Mouse (Mus musculus) lung, adult 2 months (tissue): ENCODE measurements around the gene Usp34. TPM values are rescaled to one million over a fixed set of nuclear protein-coding genes. Genes with fewer than 3 reads are reported as not detected.
"Not testable (repeated sequence)": the region's sequence is repeated elsewhere in the genome, so short reads cannot be mapped to it uniquely, and the experiment has no call there.

Experiments used
- DNase-seq: peaks from one replicate; pipeline ENCODE4 v3.0.0; 2022
- H3K4me1 ChIP-seq: fragments of 200-500 bp; 2 replicates; pipeline ENCODE4 v1.6.1; 2011; ENCODE audit warnings: low read length; ENCODE audit not compliant: control insufficient read depth, insufficient read depth
- H3K4me3 ChIP-seq: fragments of 200-500 bp; replicated peaks from 2 replicates; pipeline ENCODE3; 2011; ENCODE audit warnings: low read depth, mild to moderate bottlenecking, control low read depth, low read length; ENCODE audit errors: extremely low read depth
- CTCF ChIP-seq: fragments of 200-500 bp; IDR thresholded peaks from 2 replicates; pipeline ENCODE4 v1.5.1; 2011; ENCODE audit warnings: mild to moderate bottlenecking, low read length, control low read depth; ENCODE audit not compliant: insufficient read depth
- POLR2A ChIP-seq: fragments of 200-500 bp; IDR thresholded peaks from 2 replicates; pipeline ENCODE4 v1.6.1; 2011; ENCODE audit warnings: low read depth, mild to moderate bottlenecking, control low read depth, low read length, borderline replicate concordance; ENCODE audit errors: extremely low read depth
- WGBS: fragments of 180-500 bp; shearing (Covaris S2); methylation state at CpG from one replicate; pipeline ENCODE4 v1.1.7; 2018; 5-methylcytosine and 5-hydroxymethylcytosine counted together
- polyA plus RNA-seq: library from polyadenylated mRNA; depleted of rRNA; stranded (reverse); fragments of >200 nt; gene quantifications from 2 replicates; pipeline ENCODE4 v1.2.3, GENCODE M21; 2012

Usp34 gene
- polyA plus RNA-seq, 1 experiment = 9.7 TPM

GRCm38 (mm10) chr11:23297379-23297778 lies 9.3 kb upstream of the Usp34 start:
- DNase-seq = no peak
- WGBS = 84% methylated on average over 2 of the region's 2 CpGs
- Histone ChIP-seq H3K4me3 (no peak overlapping the region), H3K4me1 (no peaks in the 10 kb centered on the region; the same call in 1 of the 2 replicates)
- TF ChIP-seq CTCF (no peak), POLR2A (no peak)

DNA sequence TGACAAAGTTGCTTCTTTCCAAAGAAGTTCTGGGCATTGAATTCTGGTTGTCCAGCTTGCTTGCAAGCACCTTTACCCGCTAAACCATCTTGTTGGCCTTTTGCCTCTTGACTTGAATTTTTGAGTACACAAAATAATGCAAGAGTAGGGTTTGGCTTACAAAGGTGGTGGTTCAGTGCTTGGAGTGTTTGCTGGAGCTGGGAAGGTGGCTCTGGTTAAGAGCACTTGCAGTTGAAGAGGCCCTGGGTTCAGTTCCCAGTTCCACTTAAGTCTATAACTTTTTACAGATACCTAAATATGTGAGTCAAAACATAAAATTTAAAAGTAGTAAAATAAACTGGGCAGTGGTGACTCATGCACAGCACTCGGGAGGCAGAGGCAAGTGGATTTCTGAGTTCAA lies 8.4 kb upstream of the Usp34 start:
- H3K4me3 ChIP-seq = no peak overlapping the region
- 58% methylated on average over 2 of the region's 2 CpGs for WGBS
- peak; percentile 46 for DNase-seq
- no peak for TF ChIP-seq CTCF
- TF ChIP-seq POLR2A = no peak
- no peaks in the 10 kb centered on the region; the same call in 1 of the 2 replicates for H3K4me1 ChIP-seq

DNA sequence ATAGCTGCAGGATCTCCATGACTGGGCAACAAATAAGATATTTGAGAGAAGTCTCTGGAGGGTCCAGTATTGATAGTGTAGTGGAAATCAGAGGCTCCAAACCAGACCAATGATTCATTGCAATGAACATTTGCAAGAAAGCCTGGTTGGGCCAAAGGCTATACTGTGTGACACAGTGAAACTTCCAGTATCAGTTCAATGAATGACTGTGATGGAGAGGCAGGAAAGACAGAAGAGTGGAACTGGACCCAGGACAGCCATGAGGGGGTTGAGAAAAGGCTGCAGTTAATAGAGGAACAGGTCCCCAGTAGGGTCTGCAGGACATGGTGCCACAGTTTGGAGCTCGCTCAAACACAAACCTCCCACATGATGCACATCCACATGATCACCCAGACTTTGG lies 6.8 kb upstream of the Usp34 start:
- Histone ChIP-seq H3K4me3 (no peak overlapping the region), H3K4me1 (no peaks in the 10 kb centered on the region; the same call in 1 of the 2 replicates)
- DNase-seq = no peak
- TF ChIP-seq POLR2A = no peak
- TF ChIP-seq CTCF = no peak
- 96% methylated on average over 1 of the region's 1 CpGs for WGBS

GRCm38 (mm10) chr11:23303126-23303525 lies 3.6 kb upstream of the Usp34 start:
- DNase-seq = no peak
- Histone ChIP-seq H3K4me3 (no peak overlapping the region), H3K4me1 (no peaks in the 10 kb centered on the region)
- 80% methylated on average over 1 of the region's 1 CpGs for WGBS
- no peak for TF ChIP-seq POLR2A
- TF ChIP-seq CTCF = no peak

- not testable (repeated sequence) for H3K4me1 ChIP-seq, H3K4me3 ChIP-seq, DNase-seq
- 36% methylated on average over 10 of the region's 10 CpGs for WGBS
These were observed 1.5 kb upstream of the Usp34 start for GRCm38 (mm10) chr11:23305101-23305672.

DNA sequence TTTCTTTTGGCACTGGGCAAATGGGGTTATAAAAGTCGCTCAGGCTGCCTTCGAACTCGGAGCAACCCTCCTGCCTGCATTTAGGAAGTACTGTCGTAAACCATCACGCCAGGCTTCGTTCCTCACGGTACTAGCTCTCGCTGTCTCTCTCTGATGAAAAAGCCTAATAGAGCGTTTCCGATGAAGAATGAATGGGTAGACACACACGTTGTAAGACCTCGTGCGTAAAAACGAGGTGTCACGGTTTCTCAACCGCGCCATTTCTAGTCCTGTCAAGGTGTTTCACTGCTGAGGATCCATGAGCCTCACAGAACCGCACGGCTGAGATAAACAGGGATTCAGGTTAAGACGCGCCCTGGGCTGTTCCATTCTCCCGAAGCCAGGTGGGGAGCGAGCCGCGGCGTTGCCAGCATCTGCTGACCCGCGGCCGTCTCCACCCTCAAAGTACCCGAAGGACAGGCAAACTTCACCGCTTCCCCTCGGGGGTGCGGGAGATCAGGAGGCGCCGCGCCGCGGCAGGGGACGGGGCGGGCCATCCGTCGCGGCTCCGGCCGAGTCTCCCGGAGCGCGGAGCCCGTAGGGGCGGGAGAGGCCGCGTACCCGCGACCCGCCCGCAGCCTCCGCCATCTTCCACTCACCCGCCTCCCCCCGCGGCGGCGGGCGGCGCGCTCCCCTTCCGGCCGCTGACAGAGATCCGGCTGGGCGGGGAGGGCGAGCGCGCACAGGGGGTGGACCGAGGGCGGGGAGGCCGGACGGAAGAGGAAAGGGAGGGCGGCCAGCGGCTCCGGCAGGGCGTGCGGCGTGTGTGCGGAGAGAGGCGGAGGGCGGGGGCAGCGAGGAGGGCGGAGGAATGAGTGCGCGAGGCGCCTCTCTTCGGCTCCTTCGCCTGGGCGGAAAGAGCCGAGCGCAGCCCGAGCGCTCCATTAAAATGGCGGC lies 754 bp upstream of the Usp34 start:
- under 1% methylated on average over 87 of the region's 98 CpGs for WGBS
- H3K4me1 ChIP-seq = no peaks in the 10 kb centered on the region; the same call in none of the 2 replicates
- TF ChIP-seq CTCF = no peak
- TF ChIP-seq POLR2A = peak; percentile 34
- DNase-seq = peak; percentile 92
- peak overlapping the region; percentile 83 for H3K4me3 ChIP-seq

- TF ChIP-seq CTCF (no peak), POLR2A (no peak)
- 2% methylated on average over 6 of the region's 6 CpGs for WGBS
- Histone ChIP-seq H3K4me3 (peak overlapping the region; percentile 94), H3K4me1 (no peaks in the 10 kb centered on the region; the same call in none of the 2 replicates)
- DNase-seq = no peak
These were observed 848 bp downstream of the Usp34 start for GRCm38 (mm10) chr11:23307566-23307920.

DNA sequence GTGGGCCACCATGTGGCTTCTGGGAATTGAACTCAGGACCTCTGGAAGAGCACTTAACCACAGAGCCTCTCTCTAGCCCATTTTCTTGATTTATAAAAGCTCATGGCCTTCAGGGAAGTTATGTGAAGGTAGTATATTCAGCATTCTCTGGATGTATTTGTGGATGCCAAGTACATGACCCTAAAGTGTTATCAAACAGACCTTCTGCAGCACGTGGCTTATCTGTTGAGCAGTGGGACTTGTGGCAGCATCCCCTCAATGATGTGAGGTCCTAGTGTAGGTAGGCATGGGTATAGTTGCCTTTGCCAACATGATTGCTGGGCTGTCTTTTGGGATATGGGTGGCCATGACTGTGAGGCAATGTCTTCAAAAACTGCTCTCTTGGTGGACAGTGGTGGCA lies 6.8 kb downstream of the Usp34 start:
- 67% methylated on average over 1 of the region's 1 CpGs for WGBS

DNA sequence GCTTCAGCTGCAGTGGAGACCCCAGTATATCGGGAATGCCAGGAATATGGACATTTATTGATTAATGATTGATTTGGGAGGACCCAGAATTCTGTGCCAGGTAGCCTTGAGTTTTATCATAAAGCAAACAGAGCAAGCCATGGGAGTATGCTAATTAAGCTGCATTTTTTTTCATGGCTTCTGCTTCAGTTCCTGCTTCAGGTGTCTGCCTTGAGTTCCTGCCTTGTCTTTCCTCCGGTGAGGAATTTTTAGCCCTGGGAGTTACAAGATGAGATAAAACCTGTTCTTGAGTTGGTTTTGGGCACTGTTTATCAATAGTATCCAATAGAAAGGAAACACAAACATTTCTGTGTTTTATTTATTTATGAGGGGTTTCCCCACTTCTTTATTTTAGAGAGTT lies 22.7 kb downstream of the Usp34 start:
- DNase-seq = no peak
- no peak for TF ChIP-seq POLR2A
- no peak for TF ChIP-seq CTCF
- Histone ChIP-seq H3K4me3 (no peak overlapping the region), H3K4me1 (no peaks in the 10 kb centered on the region; the same call in 1 of the 2 replicates)
- 77% methylated on average over 2 of the region's 2 CpGs for WGBS

More for the DNA sequence above, 6.8 kb downstream of the Usp34 start:
- no peak for DNase-seq
- TF ChIP-seq POLR2A = no peak
- Histone ChIP-seq H3K4me1 (no peaks in the 10 kb centered on the region; the same call in none of the 2 replicates), H3K4me3 (no peak overlapping the region)

GRCm38 (mm10) chr11:23332136-23332535 lies 25.4 kb downstream of the Usp34 start:
- no peak for DNase-seq
- no peak overlapping the region for H3K4me3 ChIP-seq
- 67% methylated on average over 3 of the region's 3 CpGs for WGBS
- TF ChIP-seq CTCF = no peak
- TF ChIP-seq POLR2A = no peak
- no peaks in the 10 kb centered on the region; the same call in 1 of the 2 replicates for H3K4me1 ChIP-seq
